Mouse (Mus musculus) G1E-ER4 (cell line): ENCODE measurements around the gene Coro1b. TPM values are rescaled to one million over a fixed set of nuclear protein-coding genes. Genes with fewer than 3 reads are reported as not detected.

Experiments used
- GATA1 ChIP-seq: IDR thresholded peaks from one replicate; pipeline ENCODE4 v1.8.0; 2012; ENCODE audit warnings: low read length, inconsistent platforms
- polyA plus RNA-seq: library from polyadenylated mRNA; stranded (reverse); fragments of >175 nt; gene quantifications from 2 replicates; pipeline ENCODE4 v1.2.3, GENCODE M21; 2012

Gene Coro1b
- 187 and 368 TPM in 2 replicates for polyA plus RNA-seq

- TF ChIP-seq GATA1: no peak
Observed at GRCm38 (mm10) chr19:4148491-4148806, at the start of gene Coro1b. Gene Coro1b, plus strand, starts transcription at chr19:4148619.

DNA sequence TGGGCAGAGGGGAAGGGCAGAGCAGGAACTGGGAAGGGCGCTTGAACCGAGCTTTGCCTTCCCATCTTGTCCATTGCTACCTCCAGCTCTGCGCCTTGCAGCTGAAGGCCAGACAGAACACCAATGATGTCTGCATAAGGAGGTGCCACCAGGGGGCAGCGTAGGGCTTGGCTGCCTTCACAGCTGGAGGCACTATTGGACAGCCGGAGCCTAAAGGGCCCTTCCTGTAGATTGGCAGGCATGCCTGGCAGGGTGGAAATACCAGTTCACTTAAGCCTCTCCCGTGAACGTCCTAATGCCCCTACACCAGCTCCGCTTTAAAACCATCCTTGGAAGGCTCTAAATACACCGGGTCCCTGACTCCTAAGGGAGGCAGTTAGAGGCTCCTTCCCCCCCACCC lies 49.4 kb upstream of the Coro1b start:
- TF ChIP-seq GATA1: no peak

DNA sequence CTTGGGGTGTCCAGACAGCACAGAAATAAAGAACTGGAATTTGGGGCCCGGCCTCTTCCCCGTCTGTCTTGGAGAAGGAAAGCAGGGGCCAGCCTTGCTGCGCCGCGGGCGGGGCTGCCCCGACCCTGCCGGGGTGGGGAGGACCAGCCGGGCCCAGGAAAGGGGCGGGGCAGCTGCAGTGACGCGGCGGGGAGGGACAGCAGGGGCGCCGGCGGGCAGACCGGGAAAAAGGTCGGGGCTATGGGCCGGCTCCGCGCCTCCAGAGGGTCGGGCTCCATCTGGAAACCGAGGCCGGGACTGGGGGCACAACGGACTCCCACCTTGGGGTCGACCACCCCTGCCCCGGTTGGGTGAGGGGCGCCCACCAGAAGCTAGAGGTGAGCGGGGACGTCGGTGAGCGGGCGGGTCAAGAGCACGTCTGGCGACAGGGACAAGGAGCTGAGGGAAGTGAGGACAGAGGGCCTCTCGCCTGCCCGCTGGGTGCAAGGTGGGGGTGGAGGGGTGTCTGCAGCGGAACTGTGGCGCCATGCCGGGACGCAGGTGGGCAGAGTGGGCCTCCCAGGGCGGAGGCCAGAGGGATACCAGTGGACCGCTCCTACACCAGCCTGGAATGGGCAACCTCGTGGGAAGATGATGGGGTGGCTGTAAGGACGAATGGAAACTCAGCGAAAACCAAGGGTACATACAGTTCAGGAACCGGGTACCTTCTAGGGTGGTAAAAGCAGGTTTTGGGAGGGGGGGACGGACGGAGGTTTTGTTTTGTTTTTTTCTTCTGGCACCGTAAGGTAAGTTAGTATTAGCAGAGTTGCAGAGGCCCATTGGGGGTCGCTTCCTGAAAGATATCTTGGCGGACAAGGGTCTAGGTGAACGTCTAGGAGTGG lies 48.3 kb upstream of the Coro1b start, which contains the start of gene Pitpnm1:
Gene Pitpnm1, plus strand, starts transcription at position 162 of the 881 bp plus-strand sequence.
- TF ChIP-seq GATA1: no peak

DNA sequence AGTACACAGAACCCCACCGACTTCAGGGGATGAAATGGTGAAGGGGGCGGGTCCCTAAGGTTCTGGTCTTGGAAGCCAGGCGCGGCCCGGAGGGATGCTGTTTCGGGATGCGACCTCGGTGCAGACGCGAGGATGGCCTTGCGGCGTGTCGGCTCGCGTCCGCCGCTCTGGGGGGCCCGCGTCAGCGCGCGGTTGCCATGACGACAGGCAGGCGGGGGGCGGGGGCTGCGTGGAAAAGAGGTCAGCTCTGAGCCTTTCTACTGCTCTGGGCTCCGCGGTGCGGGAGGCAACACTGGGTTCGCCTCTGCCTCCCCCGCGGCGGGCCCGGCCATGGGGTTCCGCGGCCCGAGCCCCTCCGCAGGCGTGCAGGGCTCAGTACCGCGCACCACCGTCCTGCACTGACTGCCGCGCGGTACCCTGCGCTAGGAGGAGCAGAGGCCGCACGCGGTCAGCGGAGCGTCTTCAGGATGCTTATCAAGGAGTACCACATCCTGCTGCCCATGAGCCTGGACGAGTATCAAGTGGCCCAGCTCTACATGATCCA lies 47.6 kb upstream of the Coro1b start:
- no peak for TF ChIP-seq GATA1

DNA sequence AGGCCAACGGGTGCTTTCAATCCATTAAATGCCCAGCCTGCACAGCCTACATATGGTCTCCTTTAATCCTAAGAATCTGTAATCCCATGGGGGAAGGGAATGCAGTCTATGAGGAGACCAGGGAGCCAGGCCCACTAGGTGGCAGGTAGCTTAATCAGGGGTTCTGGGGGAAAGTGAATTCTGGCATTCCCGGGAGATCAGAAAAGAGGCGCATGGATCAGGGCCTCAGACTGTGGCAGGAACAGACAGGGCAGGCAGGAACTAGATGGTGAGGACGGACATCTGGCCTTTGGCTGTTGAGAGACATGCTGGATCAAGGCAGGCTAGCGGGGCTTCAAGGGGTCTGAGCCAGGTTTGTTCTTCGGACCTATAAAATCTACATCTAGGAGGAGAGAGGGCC lies 47.0 kb upstream of the Coro1b start:
- no peak for TF ChIP-seq GATA1

- TF ChIP-seq GATA1: no peak
Observed at GRCm38 (mm10) chr19:4102049-4102448, 46.4 kb upstream of the Coro1b start.

DNA sequence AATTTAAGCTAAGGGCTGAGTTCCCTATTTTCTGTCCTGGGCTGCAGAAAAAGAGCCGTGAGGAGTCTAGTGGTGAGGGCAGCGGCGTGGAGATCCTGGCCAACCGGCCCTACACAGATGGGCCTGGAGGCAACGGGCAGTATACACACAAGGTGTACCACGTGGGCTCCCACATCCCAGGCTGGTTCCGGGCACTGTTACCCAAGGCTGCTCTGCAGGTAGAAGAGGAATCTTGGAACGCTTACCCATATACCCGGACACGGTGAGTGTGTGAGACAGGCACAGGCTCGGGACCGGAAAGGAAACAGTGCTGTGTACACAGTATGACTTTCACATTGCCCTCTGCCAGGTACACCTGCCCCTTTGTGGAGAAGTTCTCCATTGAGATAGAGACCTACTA lies 45.8 kb upstream of the Coro1b start:
- TF ChIP-seq GATA1: no peak

GRCm38 (mm10) chr19:4103294-4103693 lies 45.1 kb upstream of the Coro1b start:
- no peak for TF ChIP-seq GATA1

- no peak for TF ChIP-seq GATA1
Observed at GRCm38 (mm10) chr19:4103792-4104191, 44.6 kb upstream of the Coro1b start.

- no peak for TF ChIP-seq GATA1
Observed at GRCm38 (mm10) chr19:4104675-4105194, 43.7 kb upstream of the Coro1b start.

DNA sequence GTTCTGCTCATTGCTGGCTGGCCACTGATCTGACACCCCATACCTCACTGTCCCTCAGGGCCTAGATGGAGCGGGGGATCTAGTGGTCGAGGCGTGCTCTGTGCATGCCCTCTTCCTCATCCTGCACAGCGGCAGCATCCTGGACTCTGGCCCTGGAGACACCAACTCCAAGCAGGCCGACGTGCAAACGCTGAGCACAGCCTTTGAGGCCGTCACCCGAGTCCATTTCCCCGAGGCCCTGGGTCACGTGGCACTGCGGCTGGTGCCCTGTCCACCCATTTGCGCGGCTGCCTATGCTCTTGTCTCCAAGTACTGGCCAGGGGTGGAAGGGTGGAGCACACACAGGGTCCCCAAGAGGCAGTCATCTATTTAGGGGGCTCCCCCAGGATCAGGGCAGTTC lies 41.8 kb upstream of the Coro1b start:
- no peak for TF ChIP-seq GATA1

- no peak for TF ChIP-seq GATA1
Observed at GRCm38 (mm10) chr19:4108535-4108934, 39.9 kb upstream of the Coro1b start.

DNA sequence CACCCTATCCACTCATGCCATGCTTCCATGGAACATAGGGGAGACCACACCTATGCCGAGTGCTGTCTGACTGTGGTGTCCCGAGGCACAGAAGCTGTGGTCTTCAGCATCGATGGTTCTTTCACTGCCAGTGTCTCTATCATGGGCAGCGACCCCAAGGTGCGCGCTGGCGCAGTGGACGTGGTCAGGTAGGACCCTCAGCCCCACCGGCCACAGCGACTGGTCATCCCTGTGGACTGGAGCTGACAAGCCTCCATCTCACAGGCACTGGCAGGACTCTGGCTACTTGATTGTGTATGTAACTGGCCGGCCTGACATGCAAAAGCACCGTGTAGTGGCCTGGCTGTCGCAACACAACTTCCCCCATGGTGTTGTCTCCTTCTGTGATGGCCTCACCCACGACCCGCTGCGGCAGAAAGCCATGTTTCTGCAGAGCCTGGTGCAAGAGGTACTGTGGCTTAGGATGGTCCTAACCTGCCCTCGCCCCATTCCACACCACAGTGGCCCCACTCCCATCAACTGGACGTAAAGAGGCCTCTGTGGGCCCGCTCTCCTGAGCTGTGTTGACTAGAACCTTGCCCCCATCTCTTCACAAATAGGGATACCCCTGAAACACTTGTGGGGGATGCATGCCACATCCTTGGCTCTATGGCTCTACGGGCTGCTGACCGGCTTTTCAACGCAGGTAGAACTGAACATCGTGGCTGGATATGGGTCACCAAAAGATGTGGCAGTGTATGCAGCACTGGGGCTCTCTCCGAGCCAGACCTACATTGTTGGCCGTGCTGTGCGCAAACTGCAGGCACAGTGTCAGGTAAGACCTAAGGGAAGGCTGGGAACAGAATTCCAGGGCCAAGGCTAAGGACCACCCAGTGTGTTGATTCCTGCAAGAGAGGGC lies 36.1 kb upstream of the Coro1b start:
- TF ChIP-seq GATA1: no peak

DNA sequence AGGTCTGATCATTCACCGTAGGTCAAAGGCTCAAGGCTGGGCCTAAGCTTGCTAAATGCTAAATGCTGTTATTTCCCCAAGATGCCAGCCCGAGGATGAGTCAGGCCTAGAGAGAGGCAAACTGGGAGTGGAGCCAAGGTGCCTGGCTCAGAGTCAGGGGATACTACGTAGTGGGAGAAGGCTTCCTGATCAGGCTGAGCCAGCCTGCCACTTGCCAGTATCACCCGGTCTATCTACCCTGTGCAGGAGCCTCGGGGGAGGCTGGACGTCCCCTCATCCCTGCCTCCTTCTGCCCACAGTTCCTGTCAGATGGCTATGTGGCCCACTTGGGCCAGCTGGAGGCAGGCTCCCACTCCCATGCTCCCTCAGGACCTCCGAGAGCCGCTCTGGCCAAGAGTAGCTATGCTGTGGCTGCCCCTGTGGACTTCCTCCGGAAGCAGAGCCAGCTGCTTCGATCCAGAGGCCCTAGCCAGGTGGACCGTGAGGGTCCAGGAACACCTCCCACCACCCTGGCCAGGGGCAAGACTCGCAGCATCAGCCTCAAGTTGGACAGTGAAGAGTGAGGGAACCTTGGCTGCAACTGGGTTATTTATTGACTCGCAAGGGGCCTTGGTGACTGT lies 35.1 kb upstream of the Coro1b start:
- TF ChIP-seq GATA1: no peak

GRCm38 (mm10) chr19:4113806-4114230 lies 34.6 kb upstream of the Coro1b start:
- no peak for TF ChIP-seq GATA1
